Mouse (Mus musculus) layer of hippocampus, adult 9-11 months (tissue): Measurements from ENCODE around the gene Gm20388.

ENCODE experiments used
- DNase-seq: peaks from one replicate; pipeline ENCODE4 v3.0.0; 2022

Gene Gm20388

DNA sequence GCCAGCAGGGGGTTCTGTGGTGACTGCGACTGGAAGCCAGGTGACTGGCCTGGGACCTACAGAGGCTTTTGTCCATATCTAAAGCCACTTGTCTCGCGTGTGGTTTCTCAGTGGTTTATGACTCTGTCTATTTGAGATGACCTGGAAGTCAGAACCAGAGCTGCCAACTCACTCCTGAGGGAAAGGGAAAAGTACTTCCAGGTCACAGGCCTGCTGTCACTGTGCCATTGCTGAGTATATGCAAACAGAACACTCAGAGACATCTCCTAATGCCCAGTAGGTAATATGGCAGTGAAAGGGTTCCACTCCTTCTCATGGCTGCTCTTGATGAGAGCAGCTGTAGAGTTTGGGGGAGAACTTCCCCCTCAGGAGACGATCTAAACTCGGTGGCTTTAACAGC, 2088.6 kb downstream of the Gm20388 start:
- DNase-seq: no peak

GRCm38 (mm10) chr8:122001339-122002115, 2090.9 kb downstream of the Gm20388 start:
- DNase-seq: no peak

DNA sequence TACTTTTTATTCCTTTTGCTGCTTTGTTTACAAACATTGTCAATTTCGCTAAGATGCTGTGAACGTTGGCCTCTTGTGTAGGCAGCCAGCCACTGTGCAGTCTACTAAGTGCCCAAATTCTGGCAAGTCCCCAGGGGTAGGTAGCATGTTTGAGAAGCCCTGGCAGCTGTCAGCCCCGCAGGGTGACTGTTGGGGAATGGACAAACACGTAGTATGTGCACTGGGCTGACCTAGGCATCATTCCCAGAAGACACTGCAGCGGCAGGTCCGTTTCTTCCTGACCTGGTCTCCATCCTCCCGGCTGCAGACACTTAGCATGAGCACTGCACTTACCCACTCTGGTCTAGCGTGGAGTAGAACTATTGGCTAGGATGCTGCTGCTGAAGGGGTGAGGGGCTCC, 2093.0 kb downstream of the Gm20388 start:
- no peak for DNase-seq

GRCm38 (mm10) chr8:122004131-122004530, 2093.5 kb downstream of the Gm20388 start:
- no peak for DNase-seq

GRCm38 (mm10) chr8:122005422-122006204, 2095.0 kb downstream of the Gm20388 start:
- DNase-seq: no peak

DNA sequence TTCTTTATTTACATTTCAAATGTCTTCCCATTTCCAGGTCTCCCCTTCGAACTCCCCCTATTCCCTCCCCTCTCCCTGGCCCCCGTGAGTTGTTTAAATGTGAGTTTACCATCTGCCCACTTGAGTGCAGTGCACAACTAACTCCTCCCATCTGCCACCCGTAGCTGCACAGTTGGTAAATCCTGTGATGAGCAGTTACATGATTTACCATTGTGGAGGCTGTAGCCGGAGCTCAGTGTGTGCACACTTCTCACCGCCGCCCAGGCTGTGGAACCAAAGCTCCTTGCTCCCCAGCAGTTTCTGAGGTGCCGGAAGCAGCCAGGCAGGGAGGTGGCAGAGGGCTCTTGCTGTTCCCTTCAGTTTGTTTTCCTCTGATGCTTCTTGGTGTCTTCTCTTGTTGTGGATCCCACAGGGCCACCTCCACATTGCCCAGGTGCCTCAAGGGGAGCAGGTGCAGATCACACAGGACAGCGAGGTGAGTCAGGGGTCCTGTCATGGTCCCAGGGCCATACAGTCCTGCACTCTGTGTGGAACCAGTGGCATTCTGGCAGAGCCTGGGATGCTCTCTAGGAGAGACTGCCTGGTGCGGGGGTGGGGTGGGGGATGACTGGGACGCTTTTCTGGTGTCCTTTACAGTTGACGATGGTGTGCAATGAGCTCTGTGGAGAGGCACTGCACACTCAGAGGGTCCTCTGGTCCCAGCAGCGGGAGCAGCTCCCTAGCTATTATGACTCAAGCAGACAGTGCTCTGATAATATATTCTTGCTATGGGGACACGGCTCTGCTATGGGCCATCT, 2096.2 kb downstream of the Gm20388 start:
- peak; percentile 61 for DNase-seq

GRCm38 (mm10) chr8:122008395-122008794, 2097.8 kb downstream of the Gm20388 start:
- DNase-seq: no peak

DNA sequence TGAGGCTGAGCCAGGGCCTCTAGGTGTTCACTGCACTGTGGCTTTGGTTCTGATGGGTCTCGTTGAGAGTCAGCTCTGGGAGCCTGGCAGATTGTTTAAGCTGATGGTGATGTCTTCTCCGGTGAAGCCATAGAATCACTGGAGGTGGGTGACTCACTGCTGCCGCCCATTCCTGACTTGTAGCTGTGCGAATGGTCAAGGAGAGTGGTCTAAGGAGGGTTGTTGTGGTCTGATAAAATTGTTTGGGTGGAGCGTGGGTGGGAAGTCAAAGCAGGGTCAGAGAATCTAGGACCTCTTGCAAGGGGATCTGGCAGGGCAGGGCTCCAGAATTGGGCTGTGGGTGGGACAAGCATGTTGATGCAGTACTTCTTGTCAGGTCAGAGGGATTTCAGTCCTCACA, 2100.0 kb downstream of the Gm20388 start:
- DNase-seq: no peak

GRCm38 (mm10) chr8:122011066-122011588, 2100.5 kb downstream of the Gm20388 start:
- DNase-seq: no peak

DNA sequence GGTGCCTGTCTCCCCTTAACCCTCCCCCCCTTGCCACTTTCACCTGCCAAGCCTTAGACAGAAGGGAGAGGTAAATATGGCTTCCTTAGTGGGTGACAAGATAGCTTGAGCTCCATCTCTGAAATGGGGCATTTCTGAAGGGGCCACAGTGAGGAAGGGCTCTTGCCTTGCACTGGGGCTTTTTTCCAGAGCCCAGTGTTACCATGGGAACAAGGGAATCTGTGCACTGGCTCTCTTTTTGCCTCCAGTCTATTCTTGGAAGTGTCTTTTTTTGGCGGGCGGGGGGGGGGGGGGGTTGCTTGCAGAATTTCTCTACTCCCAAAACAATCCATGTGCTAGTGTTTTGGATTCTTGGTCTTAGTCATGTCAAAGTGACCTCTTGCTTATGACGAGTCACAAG, 2104.0 kb downstream of the Gm20388 start:
- no peak for DNase-seq

- peak; percentile 58 for DNase-seq
Observed at GRCm38 (mm10) chr8:122018046-122018831, 2107.6 kb downstream of the Gm20388 start.

GRCm38 (mm10) chr8:122019162-122019561, 2108.5 kb downstream of the Gm20388 start:
- no peak for DNase-seq

DNA sequence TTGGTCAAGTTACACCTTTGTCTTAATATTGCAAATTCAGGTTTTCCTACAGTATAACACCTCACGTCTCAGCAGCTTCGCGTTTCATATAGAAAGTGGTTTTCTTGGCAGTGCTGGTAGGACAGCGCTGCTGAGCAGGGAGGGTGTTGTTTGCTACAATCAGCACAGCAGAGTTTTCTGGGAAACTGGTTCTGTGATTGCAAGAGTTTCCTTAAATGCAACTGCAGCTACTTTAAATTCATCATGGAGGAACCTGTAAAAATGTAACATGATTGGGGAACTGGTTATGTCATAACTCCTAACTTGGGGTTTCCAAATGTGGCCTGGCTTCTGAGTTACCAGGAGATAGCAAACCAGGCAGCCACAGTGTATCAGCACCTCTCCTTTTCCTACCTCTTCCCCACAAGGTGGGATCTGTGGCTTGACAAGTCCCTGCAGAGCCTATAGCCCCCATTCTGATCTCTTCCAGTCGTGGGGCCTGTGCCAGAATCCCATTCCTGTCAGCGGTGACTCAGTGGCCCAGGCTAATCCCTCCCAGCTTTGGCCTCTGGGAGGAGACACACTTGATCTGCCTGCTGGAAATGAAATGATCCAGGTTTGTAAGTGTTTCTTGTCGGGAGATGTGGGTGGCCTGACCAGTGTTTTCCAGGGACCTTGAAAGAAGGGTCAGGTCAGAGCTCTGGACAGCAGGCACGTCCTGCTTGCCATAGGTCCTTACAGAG, 2109.6 kb downstream of the Gm20388 start:
- no peak for DNase-seq

DNA sequence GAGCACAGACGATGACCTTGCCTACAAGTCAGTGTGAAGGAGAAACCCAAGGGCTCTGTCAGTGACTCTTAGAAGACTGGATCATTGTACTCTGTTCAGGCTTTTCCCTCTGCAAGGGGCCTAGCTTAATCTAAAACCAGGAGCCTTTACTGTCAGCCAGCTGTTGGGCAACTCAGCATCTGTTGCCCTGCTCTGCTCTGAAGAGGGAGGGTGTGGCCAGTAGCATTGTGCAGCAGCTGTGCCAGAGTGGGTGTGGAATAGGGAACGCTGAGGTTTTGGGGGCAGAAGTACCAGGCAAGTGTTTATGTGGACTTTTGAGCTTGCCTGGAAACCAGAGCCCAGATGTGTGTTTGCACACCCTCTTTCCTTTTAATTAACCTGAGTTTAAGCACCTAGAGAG, 2111.1 kb downstream of the Gm20388 start:
- no peak for DNase-seq

GRCm38 (mm10) chr8:122022274-122022673, 2111.6 kb downstream of the Gm20388 start:
- no peak for DNase-seq

- no peak for DNase-seq
Observed at GRCm38 (mm10) chr8:122022705-122023104, 2112.1 kb downstream of the Gm20388 start.

GRCm38 (mm10) chr8:122025546-122025945, 2114.9 kb downstream of the Gm20388 start:
- DNase-seq: no peak

GRCm38 (mm10) chr8:122028116-122028515, 2117.5 kb downstream of the Gm20388 start:
- DNase-seq: peak; percentile 64

- no peak for DNase-seq
Observed at GRCm38 (mm10) chr8:122030965-122031364, 2120.3 kb downstream of the Gm20388 start.

GRCm38 (mm10) chr8:122032741-122033140, 2122.1 kb downstream of the Gm20388 start:
- DNase-seq: no peak

GRCm38 (mm10) chr8:122035543-122035942, 2124.9 kb downstream of the Gm20388 start:
- no peak for DNase-seq

DNA sequence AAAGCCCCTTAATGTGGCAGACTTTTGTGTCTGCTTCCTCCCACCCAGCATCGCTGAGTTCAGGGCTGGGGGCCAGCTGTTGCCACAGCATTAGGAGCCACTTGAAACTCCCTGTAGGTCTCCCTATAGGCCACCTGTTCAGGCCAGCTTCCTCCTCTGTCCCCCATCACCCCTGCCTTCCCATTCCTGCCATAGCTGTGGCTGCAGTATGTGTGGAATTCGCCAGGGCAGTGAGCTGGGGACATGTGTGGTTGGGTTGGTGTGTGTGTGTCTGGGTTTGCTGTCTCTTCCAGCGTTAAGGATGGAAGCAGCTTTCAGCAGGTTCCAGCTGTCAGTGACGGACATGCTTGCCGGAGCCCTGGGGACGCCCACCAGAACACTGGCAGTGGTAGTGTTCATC, 2125.7 kb downstream of the Gm20388 start:
- no peak for DNase-seq
